Mouse (Mus musculus) liver (tissue): Measurements from ENCODE around the gene Olfr1501.
"Not testable (repeated sequence)": the region's sequence is repeated elsewhere in the genome, so short reads cannot be mapped to it uniquely, and the experiment has no call there.

ENCODE experiments used
- DNase-seq: peaks from one replicate; pipeline ENCODE4 v3.0.0-alpha.2; 2020; ENCODE audit warnings: mixed read lengths

Gene Olfr1501

DNA sequence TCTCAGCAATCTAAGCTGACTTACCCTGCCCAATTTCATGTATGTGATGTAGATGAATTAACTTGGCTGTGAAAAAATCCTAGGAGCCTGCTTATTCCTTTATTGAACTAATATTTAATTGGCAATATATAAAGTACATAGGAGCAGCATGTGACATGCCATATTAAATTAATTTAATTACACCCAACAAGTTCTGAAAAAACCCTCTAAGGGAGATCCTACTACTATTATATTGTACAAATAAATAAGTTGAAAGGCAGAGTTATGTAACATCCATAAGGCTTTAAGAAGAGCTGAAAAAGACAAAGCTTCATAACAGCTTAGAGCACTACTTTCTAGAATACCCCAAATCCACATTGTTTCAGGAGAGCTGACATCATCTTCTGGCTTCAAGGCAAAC, at the start of gene Olfr1501:
Gene Olfr1501 (minus strand): TSS at position 101 of the 400 bp plus-strand sequence.
- not testable (repeated sequence) for DNase-seq

DNA sequence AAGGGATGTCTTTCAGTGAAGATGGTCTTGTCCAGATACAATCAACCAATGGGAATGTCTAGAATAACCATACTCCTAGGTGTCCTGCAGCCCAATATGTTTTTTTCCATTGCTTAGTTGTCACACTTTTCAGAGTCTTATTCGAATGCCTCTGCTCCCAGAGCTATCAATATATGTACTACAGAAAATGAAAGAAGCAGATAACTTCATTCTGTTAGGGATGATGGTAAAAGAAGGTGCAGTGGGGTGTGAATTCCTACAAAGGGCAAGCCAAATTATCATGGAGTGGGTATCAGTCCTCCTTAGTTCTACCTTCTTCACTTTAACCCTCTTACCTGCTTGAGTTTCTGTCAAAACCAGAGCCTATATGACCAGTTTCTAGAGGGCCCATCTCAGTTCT, 47.3 kb upstream of the Olfr1501 start, which contains the start of gene Olfr1504:
Gene Olfr1504 (minus strand): TSS at position 101 of the 400 bp plus-strand sequence.
- no peak for DNase-seq

DNA sequence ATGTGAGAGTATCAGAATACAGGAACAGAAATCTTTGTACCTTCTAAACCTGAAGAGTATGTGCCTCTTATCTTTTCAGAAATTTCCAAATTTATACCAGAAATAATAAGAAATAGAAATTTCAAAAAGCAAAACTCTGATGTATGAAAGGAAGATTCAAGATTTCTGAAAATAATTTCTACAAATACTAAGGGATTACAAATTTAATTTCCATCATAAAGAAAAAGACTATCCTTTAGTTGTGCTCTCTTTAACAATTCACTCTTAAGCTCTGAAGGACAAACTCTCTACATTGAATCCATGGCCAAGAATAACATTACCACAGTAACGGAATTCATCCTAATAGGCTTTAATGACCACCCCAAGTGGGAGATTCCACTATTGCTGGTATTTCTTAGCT, 11.0 kb upstream of the Olfr1501 start, which contains the start of gene Olfr1502:
Gene Olfr1502 (plus strand): TSS at position 301 of the 400 bp plus-strand sequence.
- DNase-seq: no peak

DNA sequence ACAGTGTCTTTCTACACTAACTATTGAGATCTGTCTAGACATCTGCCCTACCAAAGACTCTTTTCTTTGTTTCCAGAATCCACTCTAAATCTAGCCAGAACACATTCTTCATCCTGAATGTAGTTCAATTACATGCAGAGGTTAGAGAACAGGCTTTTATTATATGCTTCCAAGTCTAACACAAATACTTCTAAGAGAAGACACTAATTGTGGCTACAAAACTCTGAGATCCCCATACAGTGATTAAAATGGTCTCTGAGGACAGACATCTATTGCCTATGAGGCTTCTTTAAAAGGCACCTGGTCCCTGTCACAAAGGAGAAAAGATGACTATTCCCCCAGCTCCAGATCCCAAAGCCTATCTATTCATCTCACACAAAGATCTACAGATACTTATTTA, 20.1 kb downstream of the Olfr1501 start, which contains the start of gene Olfr1500:
Gene Olfr1500 (minus strand): TSS at position 101 of the 400 bp plus-strand sequence.
- DNase-seq: no peak

DNA sequence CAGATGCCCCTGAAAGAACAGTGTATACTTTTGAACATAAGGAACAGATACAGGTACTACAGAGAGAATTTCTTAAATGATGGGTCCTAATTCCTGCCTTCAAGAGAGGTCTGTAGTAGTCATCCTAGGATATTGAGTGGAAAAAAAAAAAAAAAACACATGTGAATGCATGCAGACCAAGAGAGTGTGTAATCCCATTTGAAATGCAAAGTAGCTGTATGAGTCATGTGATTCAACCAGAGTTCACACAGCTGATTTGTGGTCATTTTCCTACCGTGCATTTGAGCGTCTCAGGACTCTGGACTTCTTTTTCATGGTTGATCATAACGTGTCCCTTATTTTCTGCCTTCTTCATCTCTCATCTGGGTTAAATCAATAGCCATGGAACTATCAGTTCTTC, 22.0 kb downstream of the Olfr1501 start:
- no peak for DNase-seq

DNA sequence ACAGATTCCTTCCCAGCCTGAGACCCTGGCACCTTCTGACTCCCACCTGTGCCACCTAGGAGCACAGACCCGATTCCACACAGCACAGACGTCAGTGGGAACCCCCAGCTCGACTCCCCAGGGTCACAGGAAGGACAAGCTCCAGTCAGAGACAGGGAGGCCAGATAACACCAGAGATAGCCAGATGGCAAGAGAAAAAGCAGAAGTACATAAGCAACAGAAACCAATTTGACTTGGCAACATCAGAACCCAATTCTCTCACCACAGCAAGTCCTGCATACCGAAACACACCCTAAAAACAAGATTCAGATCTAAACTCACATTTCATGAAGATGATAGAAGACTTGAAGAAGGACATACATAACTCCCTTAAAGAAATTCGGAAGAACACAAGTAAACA, 29.6 kb downstream of the Olfr1501 start:
- no peak for DNase-seq

DNA sequence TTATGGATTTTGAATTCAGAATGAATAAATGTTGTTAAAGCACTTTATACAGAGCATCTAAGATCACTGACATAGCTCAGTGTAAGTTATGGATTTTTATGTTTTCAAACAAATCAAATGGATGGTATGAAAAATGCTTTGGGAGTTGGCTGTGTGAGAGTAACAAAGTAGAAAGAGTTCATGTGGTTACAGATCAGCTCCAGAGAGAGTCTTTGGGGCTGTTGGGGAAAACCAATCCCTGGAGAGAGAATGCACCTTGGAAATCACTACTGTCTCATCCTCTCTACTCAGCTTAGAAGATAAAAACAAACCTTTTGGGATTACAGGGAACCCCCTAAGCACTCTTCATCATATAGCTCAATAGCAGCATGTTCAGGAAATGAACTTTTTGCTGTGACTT, 31.1 kb downstream of the Olfr1501 start, which contains the start of gene Olfr1499:
Gene Olfr1499 (minus strand): TSS at position 101 of the 400 bp plus-strand sequence.
- DNase-seq: no peak

DNA sequence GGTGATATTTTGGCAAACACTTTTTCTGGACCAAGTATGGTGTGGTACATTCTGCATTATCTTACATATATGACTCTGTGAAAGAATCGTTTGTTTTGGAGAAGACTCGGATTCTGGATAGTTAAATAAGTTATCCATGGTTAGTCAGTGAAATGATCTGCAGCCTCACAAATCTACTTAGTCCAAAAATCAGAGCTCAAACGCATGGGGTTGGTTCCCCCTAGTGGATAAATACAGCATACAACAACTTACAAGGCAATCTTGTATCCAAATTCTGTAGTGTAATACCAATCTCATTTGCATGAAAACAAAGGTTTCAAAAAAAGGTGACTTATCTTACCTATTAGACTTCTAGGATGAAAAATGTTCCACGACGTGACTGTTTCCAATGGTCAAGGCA, 31.7 kb downstream of the Olfr1501 start:
- DNase-seq: no peak

DNA sequence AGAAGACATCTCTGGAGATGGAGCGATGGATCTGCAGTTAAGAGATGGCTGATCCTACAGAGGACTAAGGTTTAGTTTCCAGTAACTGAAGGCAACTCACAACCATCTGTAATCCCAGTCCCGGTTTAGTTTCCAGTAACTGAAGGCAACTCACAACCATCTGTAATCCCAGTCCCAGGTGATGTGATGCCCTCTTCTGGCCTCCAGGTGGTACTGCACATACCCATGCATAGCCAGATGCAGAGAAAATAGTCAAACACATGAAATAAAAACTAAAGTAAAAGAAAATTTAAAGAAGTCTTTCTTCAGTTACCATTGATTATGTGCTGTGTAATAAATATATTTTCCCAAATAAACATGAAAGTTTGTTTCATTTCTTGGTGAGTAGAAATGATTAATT, 37.7 kb downstream of the Olfr1501 start:
- DNase-seq: no peak

DNA sequence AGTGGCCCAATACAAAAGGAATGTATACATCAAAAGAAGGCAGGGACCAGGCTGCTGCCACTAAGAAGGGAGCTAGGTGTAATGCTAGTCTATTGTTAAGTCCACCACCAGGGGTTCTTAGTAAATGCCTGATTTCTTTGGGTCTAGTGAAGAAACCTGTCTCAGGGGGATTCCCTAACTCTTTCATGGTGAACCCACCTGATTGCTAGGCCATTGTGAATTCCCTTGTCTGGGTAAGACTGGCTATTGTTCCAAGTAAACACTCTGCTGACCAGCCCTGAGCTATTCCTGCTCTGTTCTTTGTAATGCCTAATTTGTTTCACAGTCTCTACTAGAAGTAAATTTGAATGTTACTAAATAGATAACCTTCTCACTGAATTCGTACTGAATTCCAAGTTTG, 45.0 kb downstream of the Olfr1501 start:
- not testable (repeated sequence) for DNase-seq

DNA sequence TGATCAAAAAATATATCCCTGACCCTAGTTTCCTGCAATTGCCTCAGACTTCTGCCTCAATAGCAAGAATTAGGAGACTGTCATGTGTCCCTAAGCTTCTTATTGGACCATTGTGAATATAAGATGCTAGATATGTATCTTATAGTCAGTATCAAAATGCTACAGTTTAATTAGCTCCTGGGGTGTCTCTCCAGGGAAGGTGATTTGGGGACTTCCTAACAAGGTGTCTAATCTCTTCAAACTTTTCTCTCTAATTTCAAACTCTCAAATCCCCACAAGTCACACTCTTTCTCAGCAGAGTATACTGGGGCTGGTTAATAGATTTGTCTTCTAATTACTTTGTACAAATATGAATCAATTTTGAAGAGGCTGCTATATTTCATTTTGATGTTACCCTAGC, 52.4 kb downstream of the Olfr1501 start, which contains the start of gene Olfr1497:
Gene Olfr1497 (minus strand): TSS at position 101 of the 400 bp plus-strand sequence.
- DNase-seq: no peak
